Mouse (Mus musculus): ENCODE measurements at regions not wholly inside any gene's neighbourhood (a gene's known extent, or its start where the extent isn't known, plus 50 kb on each side); places are given as distances from the start of the nearest gene placed in this dataset.

DNA sequence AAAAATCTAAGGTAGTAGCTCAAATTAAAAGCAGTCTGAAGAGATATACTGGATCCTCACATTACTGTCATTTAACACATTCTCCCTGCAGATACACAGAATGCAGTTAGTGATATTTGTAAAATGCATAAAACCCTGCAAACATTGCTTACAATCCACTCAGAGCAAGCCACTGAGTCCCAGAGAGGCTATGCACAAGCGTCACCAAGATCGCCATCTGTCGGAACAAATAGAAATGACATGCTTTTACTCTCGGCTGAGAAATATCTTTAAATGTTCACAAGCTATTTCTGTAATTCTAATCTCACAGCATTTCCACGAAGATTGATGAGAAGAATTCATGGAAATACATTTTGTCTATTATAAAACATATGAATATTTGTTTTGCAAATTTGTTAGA, 139.7 kb upstream of the Steap4 start:
- H3K36me3 ChIP-seq (ENCODE audit: insufficient read depth, low read length), result no peaks in the 10 kb centered on the region
- H3K4me3 ChIP-seq (replicated peaks; ENCODE audit: low read length), result no peak overlapping the region
- peak; percentile 84 for TF ChIP-seq CTCF (conservative IDR thresholded peaks at IDR 0.05; ENCODE audit: low read length)
- TF ChIP-seq POU5F1 (IDR thresholded peaks at IDR 0.05; ENCODE audit: borderline replicate concordance, low read length), result no peak

DNA sequence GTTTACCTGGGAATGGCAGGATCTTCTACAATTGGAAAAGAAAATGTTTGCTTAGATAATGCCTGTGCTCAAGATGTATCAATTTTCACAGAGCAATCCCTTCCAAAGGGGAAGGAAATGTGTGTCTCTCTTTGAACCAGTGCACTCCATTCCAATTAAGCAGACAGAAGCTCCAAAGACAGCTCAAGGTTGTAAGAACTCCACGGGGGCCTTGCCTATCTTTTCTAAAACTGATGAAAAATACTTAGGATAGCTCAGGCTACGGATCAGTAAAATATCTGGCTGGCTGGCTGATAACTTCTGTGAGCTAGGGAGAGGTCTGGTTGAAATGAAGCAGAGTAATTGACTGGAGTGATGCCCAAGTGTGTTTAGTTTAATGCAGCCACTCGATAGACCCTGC, 138.6 kb upstream of the Steap4 start:
- no peak overlapping the region for H3K4me3 ChIP-seq (replicated peaks; ENCODE audit: low read length)
- no peaks in the 10 kb centered on the region for H3K9me3 ChIP-seq (ENCODE audit: low read length)
- no peaks in the 10 kb centered on the region for H3K4me1 ChIP-seq (replicated peaks; ENCODE audit: low read depth, low read length)
- H3K36me3 ChIP-seq (ENCODE audit: insufficient read depth, low read length), result no peaks in the 10 kb centered on the region
- no peak for TF ChIP-seq CTCF (conservative IDR thresholded peaks at IDR 0.05; ENCODE audit: low read length)
- no peak for TF ChIP-seq POU5F1 (IDR thresholded peaks at IDR 0.05; ENCODE audit: borderline replicate concordance, low read length)
- no peak for TF ChIP-seq NANOG (IDR thresholded peaks at IDR 0.05; ENCODE audit: borderline replicate concordance, low read length)
- H3K27me3 ChIP-seq (ENCODE audit: insufficient read depth, low read length), result no peaks in the 10 kb centered on the region

More for the DNA sequence above, 139.7 kb upstream of the Steap4 start:
- Histone ChIP-seq H3K9me3 (ENCODE audit: low read length) (no peaks in the 10 kb centered on the region), H3K27me3 (ENCODE audit: insufficient read depth, low read length) (no peaks in the 10 kb centered on the region), H3K4me1 (replicated peaks; ENCODE audit: low read depth, low read length) (no peaks in the 10 kb centered on the region)

DNA sequence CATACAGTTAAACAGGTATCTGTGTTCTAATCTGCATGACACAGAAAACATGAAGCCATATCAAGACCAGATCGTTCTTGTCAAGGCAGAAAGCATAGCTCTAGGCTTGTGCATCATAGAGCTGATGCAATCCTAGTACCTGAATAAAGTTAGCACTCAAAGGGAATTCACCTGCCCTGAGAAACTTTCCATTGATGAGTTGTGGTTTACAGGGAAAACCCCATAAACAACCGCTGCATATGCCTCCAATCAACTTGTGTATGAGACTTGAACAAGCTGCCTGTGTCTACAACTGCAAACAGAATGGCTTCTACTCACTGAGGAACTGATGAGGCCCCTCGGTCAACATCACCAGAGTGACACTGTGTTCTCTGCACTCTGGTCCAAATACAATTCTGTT, 130.6 kb upstream of the Steap4 start:
- H3K9me3 ChIP-seq (ENCODE audit: low read length), result no peaks in the 10 kb centered on the region
- H3K4me1 ChIP-seq (replicated peaks; ENCODE audit: low read depth, low read length), result no peaks in the 10 kb centered on the region
- H3K27me3 ChIP-seq (ENCODE audit: insufficient read depth, low read length), result no peaks in the 10 kb centered on the region
- TF ChIP-seq NANOG (IDR thresholded peaks at IDR 0.05; ENCODE audit: borderline replicate concordance, low read length) (no peak), CTCF (conservative IDR thresholded peaks at IDR 0.05; ENCODE audit: low read length) (no peak), POU5F1 (IDR thresholded peaks at IDR 0.05; ENCODE audit: borderline replicate concordance, low read length) (no peak)
- H3K36me3 ChIP-seq (ENCODE audit: insufficient read depth, low read length), result no peaks in the 10 kb centered on the region
- no peak overlapping the region for H3K4me3 ChIP-seq (replicated peaks; ENCODE audit: low read length)

DNA sequence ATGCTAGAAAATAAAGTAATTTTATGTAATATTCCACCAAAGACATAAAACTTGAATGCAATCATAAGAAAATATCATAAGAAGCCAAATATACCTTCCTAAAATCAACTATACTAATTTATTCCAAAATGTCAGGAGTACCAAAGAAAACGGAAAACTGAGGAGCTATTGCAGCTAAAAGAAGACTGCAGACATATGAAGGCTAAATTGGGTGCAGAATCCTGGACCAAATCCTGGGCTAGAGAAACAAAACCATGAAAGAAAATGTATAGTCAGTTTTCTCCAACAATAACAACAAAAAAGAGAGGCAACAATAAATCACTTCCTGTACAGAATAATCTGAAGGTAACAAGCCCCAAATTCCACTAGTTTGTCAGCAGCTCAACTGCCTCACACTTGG, 126.4 kb upstream of the Steap4 start:
- no peak for TF ChIP-seq POU5F1 (IDR thresholded peaks at IDR 0.05; ENCODE audit: borderline replicate concordance, low read length)
- no peak for TF ChIP-seq NANOG (IDR thresholded peaks at IDR 0.05; ENCODE audit: borderline replicate concordance, low read length)
- TF ChIP-seq CTCF (conservative IDR thresholded peaks at IDR 0.05; ENCODE audit: low read length), result no peak
- no peaks in the 10 kb centered on the region for H3K27me3 ChIP-seq (ENCODE audit: insufficient read depth, low read length)
- H3K4me3 ChIP-seq (replicated peaks; ENCODE audit: low read length), result no peak overlapping the region
- H3K36me3 ChIP-seq (ENCODE audit: insufficient read depth, low read length), result no peaks in the 10 kb centered on the region
- no peaks in the 10 kb centered on the region for H3K4me1 ChIP-seq (replicated peaks; ENCODE audit: low read depth, low read length)
- H3K9me3 ChIP-seq (ENCODE audit: low read length), result peaks cover 12% of the 10 kb centered on the region

DNA sequence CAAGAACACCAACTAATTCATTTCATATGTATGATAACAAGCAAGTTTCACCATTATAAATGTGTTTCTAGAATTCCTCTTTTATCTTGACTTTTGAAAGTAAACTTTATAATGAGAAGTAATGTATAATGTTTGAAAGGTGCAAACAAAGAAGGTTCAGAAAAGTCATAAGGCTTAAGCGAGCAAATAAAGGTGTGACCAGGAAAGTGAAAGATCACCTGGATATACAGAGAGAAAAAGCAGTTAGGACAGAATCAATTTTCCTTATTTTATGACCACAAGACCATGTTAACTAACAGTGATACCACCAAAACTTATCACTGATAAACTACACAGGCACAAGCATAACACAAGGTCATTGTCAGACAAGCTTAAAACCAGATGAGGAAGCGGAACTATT, 97.2 kb upstream of the Steap4 start:
- Histone ChIP-seq H3K9me3 (ENCODE audit: low read length) (no peaks in the 10 kb centered on the region), H3K4me1 (replicated peaks; ENCODE audit: low read depth, low read length) (no peaks in the 10 kb centered on the region), H3K36me3 (ENCODE audit: insufficient read depth, low read length) (no peaks in the 10 kb centered on the region), H3K27me3 (ENCODE audit: insufficient read depth, low read length) (no peaks in the 10 kb centered on the region), H3K4me3 (replicated peaks; ENCODE audit: low read length) (no peak overlapping the region)
- no peak for TF ChIP-seq POU5F1 (IDR thresholded peaks at IDR 0.05; ENCODE audit: borderline replicate concordance, low read length)
- TF ChIP-seq CTCF (conservative IDR thresholded peaks at IDR 0.05; ENCODE audit: low read length), result no peak
- TF ChIP-seq NANOG (IDR thresholded peaks at IDR 0.05; ENCODE audit: borderline replicate concordance, low read length), result no peak

DNA sequence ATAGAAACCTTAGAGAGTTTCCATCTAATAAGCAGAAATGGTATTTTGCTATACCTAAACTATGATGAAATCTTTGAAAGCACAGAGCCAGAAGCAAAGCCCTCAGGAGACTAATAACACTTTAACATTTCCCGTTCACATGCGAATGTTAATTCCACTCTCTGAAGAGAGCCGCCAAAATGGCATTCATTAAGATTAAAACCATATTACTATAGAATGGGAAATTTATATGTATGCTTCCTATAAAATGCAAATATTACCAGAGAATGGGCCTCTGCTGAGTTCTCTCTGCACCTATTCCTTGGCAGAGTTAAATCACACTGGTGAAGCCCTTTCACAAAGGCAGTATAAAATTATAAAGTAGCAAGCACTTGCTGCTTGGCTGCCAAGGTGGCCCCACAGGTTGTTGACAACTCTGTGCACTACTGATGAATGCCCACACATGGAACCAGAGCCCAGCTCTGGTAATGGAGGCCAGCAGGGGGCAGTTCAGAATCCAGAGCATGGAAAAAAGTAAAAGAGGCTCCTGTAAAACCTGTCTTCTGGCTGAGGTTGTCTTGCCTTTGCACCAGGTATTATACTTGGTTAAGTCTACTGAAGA, 94.1 kb upstream of the Steap4 start:
- no peak for TF ChIP-seq CTCF (conservative IDR thresholded peaks at IDR 0.05; ENCODE audit: low read length)
- TF ChIP-seq NANOG (IDR thresholded peaks at IDR 0.05; ENCODE audit: borderline replicate concordance, low read length), result no peak
- TF ChIP-seq POU5F1 (IDR thresholded peaks at IDR 0.05; ENCODE audit: borderline replicate concordance, low read length), result no peak

DNA sequence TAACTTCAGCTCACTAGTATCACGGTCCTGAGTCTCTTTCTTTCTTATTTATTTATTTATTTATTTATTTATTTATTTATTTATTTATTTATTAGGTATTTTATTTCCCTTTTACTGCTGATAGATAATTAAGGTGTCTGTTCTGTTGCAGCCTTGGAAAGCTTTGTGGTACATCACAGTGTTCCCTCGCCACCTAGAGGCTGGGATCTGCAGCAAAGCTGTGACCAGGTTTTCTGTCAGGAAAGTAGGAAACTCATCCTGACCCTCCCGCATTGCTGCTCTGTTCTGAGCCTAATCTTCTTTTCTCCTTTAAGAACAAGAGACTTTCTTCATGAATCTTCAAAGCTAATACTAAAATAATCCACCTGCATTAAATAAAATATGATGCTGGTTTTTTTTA, 60.7 kb upstream of the Steap4 start:
- no peaks in the 10 kb centered on the region for H3K9me3 ChIP-seq (ENCODE audit: low read length)
- TF ChIP-seq CTCF (conservative IDR thresholded peaks at IDR 0.05; ENCODE audit: low read length) (0 out of 2 replicates have a peak, but pooled peaks have one; percentile 8), NANOG (IDR thresholded peaks at IDR 0.05; ENCODE audit: borderline replicate concordance, low read length) (no peak), POU5F1 (IDR thresholded peaks at IDR 0.05; ENCODE audit: borderline replicate concordance, low read length) (no peak)
- H3K4me3 ChIP-seq (replicated peaks; ENCODE audit: low read length), result no peak overlapping the region
- no peaks in the 10 kb centered on the region for H3K4me1 ChIP-seq (replicated peaks; ENCODE audit: low read depth, low read length)
- no peaks in the 10 kb centered on the region for H3K36me3 ChIP-seq (ENCODE audit: insufficient read depth, low read length)
- no peaks in the 10 kb centered on the region for H3K27me3 ChIP-seq (ENCODE audit: insufficient read depth, low read length)

More for the DNA sequence above, 94.1 kb upstream of the Steap4 start:
- H3K4me1 ChIP-seq (replicated peaks; ENCODE audit: low read depth, low read length), result no peaks in the 10 kb centered on the region
- no peaks in the 10 kb centered on the region for H3K36me3 ChIP-seq (ENCODE audit: insufficient read depth, low read length)
- H3K27me3 ChIP-seq (ENCODE audit: insufficient read depth, low read length), result no peaks in the 10 kb centered on the region
- H3K9me3 ChIP-seq (ENCODE audit: low read length), result no peaks in the 10 kb centered on the region
- H3K4me3 ChIP-seq (replicated peaks; ENCODE audit: low read length), result no peak overlapping the region

Measured in E14TG2a.4 (cell line).